Mouse (Mus musculus): ENCODE measurements at regions not wholly inside any gene's neighbourhood (a gene's known extent, or its start where the extent isn't known, plus 50 kb on each side); places are given as distances from the start of the nearest gene placed in this dataset.

DNA sequence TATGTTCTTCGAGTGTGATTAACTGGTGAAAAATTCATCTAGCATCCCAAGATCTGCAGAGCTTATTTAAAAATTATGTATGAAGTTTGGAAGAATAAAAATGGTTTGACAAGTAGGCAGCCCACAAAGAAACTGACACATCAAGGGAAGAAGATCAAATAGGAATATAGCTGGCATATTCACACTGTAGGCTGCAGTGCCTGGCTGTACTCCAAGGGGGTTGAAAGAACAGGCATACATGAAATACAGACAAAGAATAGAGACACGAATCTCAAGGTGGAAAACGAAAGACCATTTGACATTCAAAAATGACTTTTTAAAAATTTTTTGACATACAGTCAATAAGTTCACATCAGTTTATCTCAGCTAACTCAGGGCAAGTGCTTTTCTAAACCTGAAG is 1382.8 kb upstream of the Prmt6 start:
- DNase-seq, result peak in 1 of 2 experiments; percentile 3
